17 mouse cellular contexts compared by ENCODE assay signal in the genomic region with DNA sequence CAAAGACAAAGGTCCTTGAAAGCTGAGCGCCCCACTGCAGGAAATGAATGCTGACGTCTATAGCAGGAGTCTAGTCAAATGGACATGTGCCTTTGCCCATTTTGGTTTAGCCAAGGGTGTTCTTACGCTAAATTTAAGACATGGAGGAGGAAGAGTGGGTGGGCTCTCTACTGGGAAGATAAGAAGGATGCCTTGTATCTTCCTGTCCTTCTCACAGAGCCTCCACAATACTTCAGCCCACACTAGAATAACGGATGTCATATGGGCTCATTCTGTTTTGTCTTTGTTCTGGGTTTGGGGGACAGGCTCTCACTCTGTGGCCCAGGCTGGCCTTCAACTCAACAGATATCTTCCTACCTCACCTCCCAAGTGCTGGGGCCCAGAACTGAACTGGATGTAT. TPM values are rescaled to one million over a fixed set of nuclear protein-coding genes. Genes with fewer than 3 reads are reported as not detected.
"Had no signal": no experiment of that assay in that cellular context is flagged by ENCODE, and none has a peak within 500 bp of the region (broad histone marks: within the 10 kb centered on the region; RNA-seq: fewer than 3 reads in every experiment).

No protein-coding gene starts in this region.

- H3K27me3 ChIP-seq: liver, embryonic 13.5 days; liver, embryonic 15.5 days; lung, embryonic 15.5 days; midbrain, embryonic 13.5 days; midbrain, embryonic 15.5 days; neural tube, embryonic 12.5 days; stomach, embryonic 15.5 days had no signal

- H3K27ac ChIP-seq: liver, embryonic 13.5 days; liver, embryonic 15.5 days; lung, embryonic 15.5 days; macrophage; midbrain, embryonic 13.5 days; midbrain, embryonic 15.5 days; neural tube, embryonic 12.5 days; stomach, embryonic 15.5 days; stomach, postnatal 0 days had no signal

- H3K4me1 ChIP-seq: liver, embryonic 13.5 days; liver, embryonic 15.5 days had no signal

- H3K36me3 ChIP-seq: liver, embryonic 13.5 days; liver, embryonic 15.5 days; lung, embryonic 15.5 days; midbrain, embryonic 13.5 days; midbrain, embryonic 15.5 days; neural tube, embryonic 12.5 days; stomach, embryonic 15.5 days had no signal

- H3K4me3 ChIP-seq: liver, embryonic 13.5 days; liver, embryonic 15.5 days; lung, embryonic 15.5 days; megakaryocyte, embryonic 14.5 days; midbrain, embryonic 13.5 days; midbrain, embryonic 15.5 days; neural tube, embryonic 12.5 days; stomach, embryonic 15.5 days had no signal

- DNase-seq: liver, embryonic 13.5 days; liver, postnatal 0 days; lung, adult 2 months; lung, postnatal 14 days; lung, postnatal 36 days; thymus, adult 2 months; thymus, postnatal 25 days; thymus, postnatal 4 days had no signal

RNA-seq across cellular contexts. Expression of gene Tspan11, which starts 35.8 kb away (rescaled TPM):
- polyA plus RNA-seq: macrophage had no signal
